Mouse (Mus musculus): Measurements from ENCODE around the gene Ubac1. TPM values are rescaled to one million over a fixed set of nuclear protein-coding genes. Genes with fewer than 3 reads are reported as not detected.

Ubac1 gene
- total RNA-seq (2014; rRNA removed) = 93.6 and 131 TPM in 2 replicates
- polyA plus RNA-seq (2015; fragmentation: Nextera tagmentation; extraction: Ambion mirVana) = 148 and 150 TPM in 2 replicates

GRCm38 (mm10) chr2:26021561-26022257, at the start of gene Ubac1:
Ubac1 (minus strand) TSS chr2:26021747.
- peak within 1 kb of the TSS; percentile 72 for H3K4me3 ChIP-seq (ENCODE audit: low read length)
- DNase-seq (ENCODE audit: low spot score) (peak; percentile 97), ATAC-seq (peak; percentile 94)
- peak within 1 kb of the TSS; percentile 84 for H3K4me2 ChIP-seq (ENCODE audit: low read depth, low read length)
- H3K4me1 ChIP-seq (ENCODE audit: insufficient read depth, low read length) = peaks cover 11% of the 10 kb centered on the region
- no peaks in the 10 kb centered on the region for H3K27me3 ChIP-seq (ENCODE audit: insufficient read depth, low read length)
- H3K36me3 ChIP-seq (ENCODE audit: insufficient read depth, low read length) = no peaks in the 10 kb centered on the region
- WGBS = 5% methylated on average over 49 of the region's 50 CpGs
- no peak for TF ChIP-seq CTCF (IDR thresholded peaks at IDR 0.05; ENCODE audit: low read depth)
- no peaks in the 10 kb centered on the region for H3K9me3 ChIP-seq (ENCODE audit: low read length)
- peak within 1 kb of the TSS; percentile 93 for H3K27ac ChIP-seq
- peak within 1 kb of the TSS; percentile 80 for H3K9ac ChIP-seq (replicated peaks; ENCODE audit: low read length)

- ATAC-seq (no peak), DNase-seq (ENCODE audit: low spot score) (no peak)
- TF ChIP-seq CTCF (IDR thresholded peaks at IDR 0.05; ENCODE audit: low read depth) = no peak
- 92% methylated on average over 1 of the region's 1 CpGs for WGBS
- Histone ChIP-seq H3K27ac (no peak overlapping the region), H3K27me3 (ENCODE audit: insufficient read depth, low read length) (no peaks in the 10 kb centered on the region), H3K4me2 (ENCODE audit: low read depth, low read length) (no peak overlapping the region), H3K9ac (replicated peaks; ENCODE audit: low read length) (no peak overlapping the region), H3K4me1 (ENCODE audit: insufficient read depth, low read length) (no peaks in the 10 kb centered on the region), H3K9me3 (ENCODE audit: low read length) (no peaks in the 10 kb centered on the region), H3K36me3 (ENCODE audit: insufficient read depth, low read length) (no peaks in the 10 kb centered on the region), H3K4me3 (ENCODE audit: low read length) (no peak overlapping the region)
Observed at GRCm38 (mm10) chr2:26068592-26068991, 47.0 kb upstream of the Ubac1 start.

- Histone ChIP-seq H3K27me3 (ENCODE audit: insufficient read depth, low read length) (no peaks in the 10 kb centered on the region), H3K27ac (no peak overlapping the region), H3K9me3 (ENCODE audit: low read length) (no peaks in the 10 kb centered on the region), H3K36me3 (ENCODE audit: insufficient read depth, low read length) (no peaks in the 10 kb centered on the region), H3K4me2 (ENCODE audit: low read depth, low read length) (no peak overlapping the region), H3K4me1 (ENCODE audit: insufficient read depth, low read length) (no peaks in the 10 kb centered on the region), H3K4me3 (ENCODE audit: low read length) (no peak overlapping the region), H3K9ac (replicated peaks; ENCODE audit: low read length) (no peak overlapping the region)
- DNase-seq (ENCODE audit: low spot score) (no peak), ATAC-seq (no peak)
- no peak for TF ChIP-seq CTCF (IDR thresholded peaks at IDR 0.05; ENCODE audit: low read depth)
- 79% methylated on average over 7 of the region's 7 CpGs for WGBS
Observed at GRCm38 (mm10) chr2:26068175-26068574, 46.6 kb upstream of the Ubac1 start.

GRCm38 (mm10) chr2:26066527-26066926, 45.0 kb upstream of the Ubac1 start:
- H3K4me1 ChIP-seq (ENCODE audit: insufficient read depth, low read length) = no peaks in the 10 kb centered on the region
- no peak overlapping the region for H3K9ac ChIP-seq (replicated peaks; ENCODE audit: low read length)
- TF ChIP-seq CTCF (IDR thresholded peaks at IDR 0.05; ENCODE audit: low read depth) = no peak
- H3K4me2 ChIP-seq (ENCODE audit: low read depth, low read length) = no peak overlapping the region
- 57% methylated on average over 14 of the region's 14 CpGs for WGBS
- no peaks in the 10 kb centered on the region for H3K9me3 ChIP-seq (ENCODE audit: low read length)
- DNase-seq (ENCODE audit: low spot score) (peak; percentile 40), ATAC-seq (no peak)
- H3K27me3 ChIP-seq (ENCODE audit: insufficient read depth, low read length) = no peaks in the 10 kb centered on the region
- no peak overlapping the region for H3K4me3 ChIP-seq (ENCODE audit: low read length)
- no peaks in the 10 kb centered on the region for H3K36me3 ChIP-seq (ENCODE audit: insufficient read depth, low read length)
- H3K27ac ChIP-seq = no peak overlapping the region; the same call in 1 of the 2 replicates

- 83% methylated on average over 13 of the region's 13 CpGs for WGBS
- no peak for TF ChIP-seq CTCF (IDR thresholded peaks at IDR 0.05; ENCODE audit: low read depth)
- no peak for DNase-seq (ENCODE audit: low spot score)
Observed at GRCm38 (mm10) chr2:26062742-26063427, 41.3 kb upstream of the Ubac1 start.

GRCm38 (mm10) chr2:26062241-26062640, 40.7 kb upstream of the Ubac1 start:
- no peaks in the 10 kb centered on the region for H3K36me3 ChIP-seq (ENCODE audit: insufficient read depth, low read length)
- no peak overlapping the region for H3K4me3 ChIP-seq (ENCODE audit: low read length)
- no peaks in the 10 kb centered on the region for H3K27me3 ChIP-seq (ENCODE audit: insufficient read depth, low read length)
- no peak overlapping the region for H3K27ac ChIP-seq
- no peaks in the 10 kb centered on the region for H3K9me3 ChIP-seq (ENCODE audit: low read length)
- H3K4me2 ChIP-seq (ENCODE audit: low read depth, low read length) = no peak overlapping the region
- H3K4me1 ChIP-seq (ENCODE audit: insufficient read depth, low read length) = no peaks in the 10 kb centered on the region
- WGBS = 84% methylated on average over 4 of the region's 4 CpGs
- H3K9ac ChIP-seq (replicated peaks; ENCODE audit: low read length) = no peak overlapping the region
- no peak for ATAC-seq
- TF ChIP-seq CTCF (IDR thresholded peaks at IDR 0.05; ENCODE audit: low read depth) = no peak
- DNase-seq (ENCODE audit: low spot score) = no peak

More at GRCm38 (mm10) chr2:26062742-26063427, 41.3 kb upstream of the Ubac1 start:
- no peaks in the 10 kb centered on the region for H3K4me1 ChIP-seq (ENCODE audit: insufficient read depth, low read length)
- no peak overlapping the region for H3K4me3 ChIP-seq (ENCODE audit: low read length)
- no peak overlapping the region for H3K4me2 ChIP-seq (ENCODE audit: low read depth, low read length)
- no peaks in the 10 kb centered on the region for H3K36me3 ChIP-seq (ENCODE audit: insufficient read depth, low read length)
- H3K9me3 ChIP-seq (ENCODE audit: low read length) = no peaks in the 10 kb centered on the region
- H3K27ac ChIP-seq = no peak overlapping the region
- H3K9ac ChIP-seq (replicated peaks; ENCODE audit: low read length) = no peak overlapping the region
- H3K27me3 ChIP-seq (ENCODE audit: insufficient read depth, low read length) = no peaks in the 10 kb centered on the region
- ATAC-seq = no peak

Data from hindbrain, postnatal 0 days (tissue).